Mouse (Mus musculus): ENCODE results near the gene Wbp4.
"Not testable (repeated sequence)": the region's sequence is repeated elsewhere in the genome, so short reads cannot be mapped to it uniquely, and the experiment has no call there.

Gene Wbp4

DNA sequence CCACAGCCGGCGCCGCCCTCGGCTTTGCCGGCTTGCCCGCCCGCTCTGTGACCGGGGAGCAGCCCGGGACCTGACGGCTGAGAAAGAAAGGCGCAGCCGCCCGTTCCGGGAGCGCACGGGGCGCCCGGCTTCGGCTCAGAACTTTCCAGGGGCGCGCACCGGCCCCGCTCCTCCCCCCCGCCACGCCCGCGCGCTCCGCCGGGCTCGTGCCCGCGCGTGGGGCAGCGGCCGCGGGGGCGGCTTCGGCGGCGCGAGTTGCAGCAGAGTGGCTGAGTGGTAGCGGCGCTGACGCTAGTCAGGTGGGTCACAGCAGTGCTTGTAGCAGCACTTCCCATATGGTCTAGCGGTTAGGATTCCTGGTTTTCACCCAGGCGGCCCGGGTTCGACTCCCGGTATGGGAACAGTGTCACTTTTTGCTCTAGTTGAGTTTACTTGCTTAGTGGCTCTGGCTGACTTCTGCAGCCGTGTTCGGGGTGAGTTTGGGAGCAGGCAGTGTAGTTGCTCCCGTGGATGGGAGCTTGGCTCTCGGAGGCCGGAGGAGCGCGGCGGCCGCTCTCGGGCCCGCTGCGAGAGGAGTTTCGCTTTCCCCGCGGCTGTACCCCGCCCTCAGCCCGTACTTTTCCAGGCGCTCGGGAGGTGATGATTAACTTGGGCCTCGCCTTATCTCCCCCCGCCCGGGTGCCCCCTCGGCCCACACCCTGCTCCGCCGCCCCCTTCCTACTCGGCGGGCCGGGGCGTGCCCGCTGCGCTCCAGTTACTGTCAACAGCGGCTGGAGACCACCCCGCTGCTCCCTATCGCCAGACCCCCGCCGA is at the start of gene Wbp4:
Gene Wbp4 (minus strand): TSS at position 182 of the 813 bp plus-strand sequence.
- peak; percentile 88 for DNase-seq (ENCODE audit: extremely low read depth, low read depth)

DNA sequence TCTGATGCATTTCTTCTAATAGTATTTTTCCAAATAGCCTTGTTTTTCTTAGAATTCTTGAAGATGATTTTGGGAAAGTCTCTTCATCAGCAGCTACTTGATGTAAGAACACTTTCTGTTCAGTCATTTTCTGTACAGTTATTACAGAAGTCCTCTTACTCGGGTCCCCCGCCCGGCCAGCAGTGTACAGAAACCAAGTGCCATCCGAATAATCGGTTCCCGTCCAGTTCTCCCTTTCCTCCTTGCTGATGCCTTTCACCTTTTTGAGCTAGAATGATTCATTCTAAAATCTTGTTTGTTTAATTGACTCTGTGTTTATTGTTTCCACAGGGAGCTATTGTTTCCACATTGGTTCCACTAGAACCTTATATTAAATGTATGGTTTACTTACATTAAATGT is 49.4 kb upstream of the Wbp4 start:
- peak; percentile 25 for DNase-seq (ENCODE audit: extremely low read depth, low read depth)

DNA sequence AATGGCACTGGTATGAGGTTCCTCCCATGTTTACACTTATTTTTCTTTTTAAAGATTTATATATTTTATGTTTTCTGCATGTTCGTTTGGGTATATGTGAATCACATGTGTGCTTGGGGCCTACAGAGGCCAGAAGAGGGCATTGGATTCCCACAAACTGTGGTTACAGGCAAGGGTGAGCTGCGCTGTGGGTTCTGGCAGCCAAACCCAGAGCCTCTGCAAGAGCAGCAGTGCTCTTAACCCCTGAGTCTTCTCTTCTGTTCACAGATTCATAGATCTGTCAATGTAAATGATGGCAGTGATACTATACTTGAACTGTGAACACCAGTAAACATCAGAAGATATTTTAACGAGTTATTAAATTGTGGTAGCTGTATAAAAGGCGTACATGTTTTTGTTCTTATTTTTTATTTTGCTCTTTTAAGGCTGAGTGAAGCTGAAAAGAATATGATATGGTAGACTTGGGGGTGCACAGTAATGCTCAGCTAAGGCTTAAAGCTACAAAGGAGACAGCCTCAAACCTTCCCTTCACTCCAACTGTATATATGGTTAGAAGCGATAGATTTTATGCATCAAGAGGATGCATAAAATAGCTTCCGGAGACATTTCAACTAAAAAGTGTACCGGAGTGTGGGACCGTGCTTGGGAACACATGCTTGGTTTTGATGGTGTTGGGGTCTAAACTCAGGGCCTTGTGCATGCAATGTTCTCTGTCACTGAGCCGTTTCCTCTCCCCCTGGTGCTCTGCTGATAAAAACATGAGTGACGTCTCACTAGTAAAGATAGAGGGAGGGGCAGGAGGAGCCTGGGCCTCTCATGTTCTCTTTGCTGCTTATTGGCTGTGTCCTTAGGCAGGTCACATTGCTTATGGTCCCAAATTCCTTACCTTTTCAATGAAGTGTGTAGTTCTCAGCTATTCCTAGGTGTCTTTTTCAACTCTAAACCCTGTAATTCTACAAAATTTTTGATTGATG is 48.5 kb upstream of the Wbp4 start:
- DNase-seq (ENCODE audit: extremely low read depth, low read depth) = peak; percentile 93

DNA sequence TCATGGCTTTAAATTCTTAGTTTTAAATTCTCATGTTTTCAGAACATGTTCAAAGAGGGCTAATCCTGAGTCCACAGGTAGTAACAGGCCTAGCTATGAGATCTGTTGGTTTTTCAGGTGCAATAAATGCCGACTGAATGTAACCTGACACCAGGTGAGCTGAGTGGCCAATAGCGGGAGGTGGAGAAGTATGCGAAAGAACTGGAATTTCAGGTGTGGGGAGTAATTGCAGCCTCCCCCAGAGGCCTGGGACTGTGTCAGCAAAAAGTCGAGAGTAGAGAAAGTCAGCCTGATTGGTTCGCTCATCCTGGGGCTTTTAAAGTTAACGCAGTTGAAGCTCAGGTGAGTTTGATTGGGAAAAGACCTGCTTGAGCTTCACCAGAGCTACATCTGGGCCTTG is 46.4 kb upstream of the Wbp4 start:
- no peak for DNase-seq (ENCODE audit: extremely low read depth, low read depth)

DNA sequence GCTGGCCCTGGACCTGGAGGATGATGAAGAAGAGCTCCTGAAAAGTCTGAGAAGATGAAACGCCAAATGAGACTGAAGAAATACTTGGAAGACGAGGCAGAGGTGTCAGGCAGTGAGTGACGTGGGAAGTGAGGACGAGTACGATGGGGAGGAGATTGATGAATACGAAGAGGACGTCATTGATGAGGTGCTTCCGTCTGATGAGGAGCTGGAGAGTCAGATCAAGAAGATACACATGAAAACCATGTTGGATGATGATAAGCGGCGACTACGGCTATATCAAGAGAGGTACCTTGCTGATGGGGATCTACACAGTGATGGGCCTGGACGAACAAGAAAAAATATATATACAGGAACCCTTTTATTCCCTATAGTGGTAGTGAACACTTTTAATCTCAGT is 44.8 kb upstream of the Wbp4 start:
- DNase-seq (ENCODE audit: extremely low read depth, low read depth) = not testable (repeated sequence)

- DNase-seq (ENCODE audit: extremely low read depth, low read depth) = peak; percentile 49
Observed at GRCm38 (mm10) chr14:79522387-79522786, 41.1 kb upstream of the Wbp4 start.

DNA sequence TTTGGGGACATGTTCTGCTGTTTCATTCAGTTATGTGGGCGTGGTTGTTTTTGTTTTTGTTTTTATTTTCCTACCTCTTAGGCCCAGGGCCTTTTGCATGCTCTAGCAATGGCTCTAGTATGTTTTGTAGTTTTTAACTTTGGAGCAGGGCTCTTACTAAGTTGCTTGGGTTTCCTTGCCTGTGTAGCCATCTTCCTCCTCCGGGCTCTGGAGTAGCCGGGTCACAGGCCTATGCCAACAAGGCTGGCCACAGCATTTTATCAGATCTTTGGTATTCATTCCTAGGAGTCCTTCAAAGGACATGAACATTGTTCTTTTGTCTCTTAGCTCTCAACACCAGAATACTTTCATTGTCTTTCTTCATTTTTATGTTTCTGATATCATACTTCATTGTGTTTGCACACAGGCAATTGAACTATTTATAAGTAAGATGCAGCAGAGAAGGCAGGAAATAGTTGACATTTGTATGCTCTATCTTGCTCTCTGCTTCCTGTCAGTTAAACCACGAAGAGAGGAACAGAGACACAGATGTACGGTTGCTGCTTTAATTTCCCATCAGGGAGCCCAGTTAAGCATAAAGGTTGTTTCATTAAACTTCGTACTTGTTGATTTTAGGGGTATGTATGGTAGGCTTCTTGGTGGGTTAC is 40.3 kb upstream of the Wbp4 start:
- peak; percentile 79 for DNase-seq (ENCODE audit: extremely low read depth, low read depth)

DNA sequence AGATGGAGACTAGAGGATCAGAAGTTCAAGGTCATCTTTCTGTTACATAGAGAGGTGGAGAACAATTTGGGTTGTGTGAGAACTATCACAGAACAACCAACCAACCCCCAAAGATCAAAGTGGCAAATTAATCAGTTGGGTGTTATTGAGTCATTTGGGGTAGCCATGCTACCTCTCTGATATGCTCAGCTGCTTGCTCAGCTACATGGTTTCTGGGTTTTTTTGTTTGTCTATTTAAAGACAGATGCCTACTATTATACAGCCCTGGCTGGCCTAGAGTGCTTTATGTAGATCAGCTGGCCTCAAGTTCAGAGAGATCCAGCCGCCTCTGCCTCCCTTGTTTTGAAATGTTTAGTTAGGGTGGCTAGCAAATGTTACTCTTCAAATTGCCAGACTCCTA is 39.7 kb upstream of the Wbp4 start:
- DNase-seq (ENCODE audit: extremely low read depth, low read depth) = no peak

GRCm38 (mm10) chr14:79520612-79521011 is 39.3 kb upstream of the Wbp4 start:
- DNase-seq (ENCODE audit: extremely low read depth, low read depth) = no peak

DNA sequence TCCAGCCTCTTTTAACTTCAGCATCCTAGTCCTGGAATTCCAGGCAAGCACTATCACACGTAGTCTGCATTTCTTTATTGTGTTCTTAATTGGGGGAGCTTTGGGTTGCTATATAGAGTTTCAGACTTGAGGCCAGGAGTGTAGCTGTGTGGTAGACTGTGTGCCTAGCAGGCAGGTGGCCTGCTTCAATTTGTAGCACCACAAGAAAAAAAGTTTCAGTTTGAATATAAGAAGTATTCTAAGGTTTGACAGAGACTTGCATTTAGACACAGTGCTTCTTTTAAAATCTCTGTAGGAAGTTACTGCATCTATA is 38.3 kb upstream of the Wbp4 start:
- no peak for DNase-seq (ENCODE audit: extremely low read depth, low read depth)

GRCm38 (mm10) chr14:79518761-79519662 is 37.7 kb upstream of the Wbp4 start:
- peak; percentile 51 for DNase-seq (ENCODE audit: extremely low read depth, low read depth)

GRCm38 (mm10) chr14:79518123-79518522 is 36.8 kb upstream of the Wbp4 start:
- no peak for DNase-seq (ENCODE audit: extremely low read depth, low read depth)

DNA sequence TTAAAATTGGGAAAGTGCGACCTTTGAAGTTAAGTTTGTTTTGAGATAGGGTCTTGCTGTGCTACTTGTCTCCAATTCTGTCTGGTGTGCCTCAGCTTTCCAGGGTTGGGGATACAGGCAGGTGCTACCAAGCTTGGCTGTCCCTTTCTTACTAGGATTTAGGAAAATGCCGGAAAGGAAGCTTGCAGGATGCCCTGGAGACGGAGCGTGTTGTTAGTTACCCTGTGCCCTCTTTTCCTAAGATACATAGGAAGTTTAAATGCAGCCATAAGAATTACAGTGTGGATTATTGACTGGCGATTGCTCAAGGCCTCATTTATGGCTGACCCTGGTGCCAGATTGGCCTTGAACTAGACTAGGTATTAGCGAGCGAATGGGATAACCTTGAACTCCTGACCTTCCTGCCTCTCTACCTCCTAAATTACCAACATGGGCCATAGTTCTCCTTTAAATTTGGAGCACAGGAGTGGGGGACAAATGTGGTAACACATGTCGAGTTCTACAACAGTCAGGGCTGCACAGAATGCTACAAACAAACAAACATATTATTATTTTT is 35.9 kb upstream of the Wbp4 start:
- DNase-seq (ENCODE audit: extremely low read depth, low read depth) = no peak

GRCm38 (mm10) chr14:79516751-79517150 is 35.4 kb upstream of the Wbp4 start:
- DNase-seq (ENCODE audit: extremely low read depth, low read depth) = no peak

GRCm38 (mm10) chr14:79516243-79516610 is 34.9 kb upstream of the Wbp4 start:
- DNase-seq (ENCODE audit: extremely low read depth, low read depth) = peak; percentile 72

GRCm38 (mm10) chr14:79515511-79516242 is 34.4 kb upstream of the Wbp4 start:
- peak; percentile 88 for DNase-seq (ENCODE audit: extremely low read depth, low read depth)

DNA sequence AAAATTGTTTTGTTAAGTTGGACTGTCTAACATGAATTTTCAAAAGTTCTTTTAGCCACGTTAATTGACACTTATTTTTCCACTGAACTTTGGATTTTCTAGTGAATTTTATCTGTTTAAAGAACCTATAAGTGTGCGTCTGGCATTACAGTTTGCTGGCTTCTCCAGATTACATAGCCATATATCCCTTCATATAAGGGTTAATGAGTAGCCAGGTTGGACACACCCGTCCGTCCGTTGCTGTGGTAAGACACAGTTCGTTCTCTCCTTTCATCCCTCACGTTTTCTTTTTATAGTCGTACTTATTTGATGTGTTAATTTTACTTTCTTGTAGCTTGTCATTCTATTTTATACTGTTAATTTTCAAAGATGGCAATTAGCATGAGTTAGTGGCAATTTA is 33.8 kb upstream of the Wbp4 start:
- no peak for DNase-seq (ENCODE audit: extremely low read depth, low read depth)

DNA sequence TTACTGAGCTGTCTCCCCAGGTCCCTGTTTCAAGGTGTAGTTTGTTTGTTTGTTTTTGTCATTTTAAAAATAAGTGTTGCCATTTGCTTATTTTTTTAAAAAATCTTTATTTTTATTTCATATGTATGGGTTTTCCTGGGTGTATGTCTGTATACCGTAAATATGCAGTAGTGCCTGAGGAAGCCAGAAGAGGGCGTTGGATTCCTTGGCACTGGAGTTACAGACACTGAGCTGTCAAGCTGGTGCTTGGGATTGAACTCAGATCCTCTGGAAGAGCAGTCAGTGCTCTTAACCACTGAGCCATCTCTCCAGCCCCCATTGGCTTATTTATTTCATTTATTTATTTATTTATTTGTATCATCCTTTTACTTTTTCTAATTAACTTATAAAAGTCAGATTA is 32.6 kb upstream of the Wbp4 start:
- peak; percentile 44 for DNase-seq (ENCODE audit: extremely low read depth, low read depth)

DNA sequence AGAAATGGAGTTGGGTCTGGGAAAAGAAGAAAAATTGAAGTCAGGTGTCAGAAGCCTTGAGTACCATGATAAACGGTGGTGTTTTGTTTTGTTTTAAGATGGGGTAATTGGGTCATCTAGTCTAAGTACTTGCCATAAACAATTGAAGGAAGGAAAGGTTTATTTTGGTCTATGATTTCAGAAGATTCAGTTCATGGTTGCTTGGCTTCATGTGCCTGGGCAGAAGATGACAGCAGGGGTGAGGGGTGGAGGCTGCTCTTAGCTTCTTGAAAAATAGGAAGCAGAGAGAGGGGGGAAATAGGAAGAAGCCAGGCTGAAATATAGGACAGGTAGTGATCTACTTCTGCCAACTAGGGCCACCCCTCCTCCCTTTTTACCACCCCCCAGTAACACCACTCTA is 30.2 kb upstream of the Wbp4 start:
- DNase-seq (ENCODE audit: extremely low read depth, low read depth) = no peak

Measured in MEL-GATA-1-ER (cell line).